Mouse (Mus musculus) MEL (cell line): ENCODE data around the gene Gm20388.

Source experiments
- CHD1 ChIP-seq: IDR thresholded peaks from 2 replicates; pipeline ENCODE4 v1.6.1; 2012; ENCODE audit warnings: low read depth, mild to moderate bottlenecking, inconsistent platforms, low read length, improper control_type of control experiment
- CTCF ChIP-seq, 3 experiments: IDR thresholded peaks in 2 of 3; conservative IDR thresholded peaks in 1 of 3; 2 replicates each; pipeline ENCODE4 v1.5.1; 2011 to 2012; ENCODE audit warnings: low read length in 3 of 3, low read depth in 2 of 3, mild to moderate bottlenecking in 2 of 3, improper control_type of control experiment in 1 of 3, inconsistent platforms in 1 of 3, mixed read lengths in 1 of 3, moderate library complexity in 1 of 3; ENCODE audit not compliant: control insufficient read depth in 1 of 3, insufficient read depth in 1 of 3, poor library complexity in 1 of 3, severe bottlenecking in 1 of 3
- E2F4 ChIP-seq: IDR thresholded peaks from 2 replicates; pipeline ENCODE4 v1.6.1; 2011; ENCODE audit warnings: low read depth, low read length, improper control_type of control experiment, borderline replicate concordance
- EP300 ChIP-seq, 2 experiments: IDR thresholded peaks; 2 replicates each; pipeline ENCODE4 v1.6.1; 2011; ENCODE audit warnings: improper control_type of control experiment in 2 of 2, low read length in 2 of 2, low read depth in 1 of 2, mild to moderate bottlenecking in 1 of 2
- MAZ ChIP-seq: IDR thresholded peaks from 2 replicates; pipeline ENCODE4 v1.6.1; 2012; ENCODE audit warnings: low read depth, mild to moderate bottlenecking, inconsistent platforms, low read length, improper control_type of control experiment
- POLR2A ChIP-seq, 2 experiments: IDR thresholded peaks; 2 replicates each; pipeline ENCODE4 v1.6.1; 2011 to 2012; ENCODE audit warnings: low read length in 2 of 2, mild to moderate bottlenecking in 2 of 2, control low read depth in 1 of 2, improper control_type of control experiment in 1 of 2, low read depth in 1 of 2, moderate library complexity in 1 of 2; ENCODE audit not compliant: control insufficient read depth in 1 of 2, insufficient read depth in 1 of 2, poor library complexity in 1 of 2
- RAD21 ChIP-seq: IDR thresholded peaks from 2 replicates; pipeline ENCODE4 v1.6.1; 2011; ENCODE audit warnings: mild to moderate bottlenecking, low read depth, low read length, improper control_type of control experiment
- TAL1 ChIP-seq: IDR thresholded peaks from 2 replicates; pipeline ENCODE4 v1.6.1; 2012; ENCODE audit warnings: mild to moderate bottlenecking, inconsistent platforms, low read length, moderate library complexity, mixed read lengths
- ZC3H11A ChIP-seq: IDR thresholded peaks from 2 replicates; pipeline ENCODE4 v1.6.1; 2012; ENCODE audit warnings: low read depth, mild to moderate bottlenecking, inconsistent platforms, low read length, improper control_type of control experiment

DNA sequence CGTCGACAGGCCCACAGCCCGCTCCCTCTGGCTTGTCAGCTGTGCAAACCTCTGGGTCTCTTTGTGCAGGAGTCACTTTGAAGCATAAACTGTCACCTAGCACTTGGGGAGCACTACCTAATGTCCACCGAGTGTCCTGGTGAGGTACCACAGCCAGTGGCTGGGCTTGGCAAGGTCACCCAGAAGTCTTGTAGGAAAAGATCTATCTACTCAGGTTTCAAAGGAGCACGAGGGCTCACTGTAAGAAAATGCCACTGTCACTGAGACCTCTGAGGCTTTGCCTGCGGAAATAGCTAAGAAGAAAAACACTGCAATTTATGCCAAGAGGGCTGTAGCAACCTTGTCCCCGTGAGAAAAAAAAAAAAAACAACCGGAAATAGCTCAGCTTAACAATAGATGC lies 4165.3 kb downstream of the Gm20388 start:
- TF ChIP-seq E2F4 (no peak), TAL1 (no peak), CTCF (IDR thresholded peaks at IDR 0.05 in 2 of 3, conservative IDR thresholded peaks at IDR 0.05 in 1 of 3; ENCODE audit: control insufficient read depth in 1 of 3, insufficient read depth in 1 of 3, low read depth in 2 of 3, low read length in 3 of 3, poor library complexity in 1 of 3, severe bottlenecking in 1 of 3) (no peak), CHD1 (no peak), POLR2A (IDR thresholded peaks at IDR 0.05; ENCODE audit: control insufficient read depth in 1 of 2, insufficient read depth in 1 of 2, low read depth in 1 of 2, low read length in 2 of 2, poor library complexity in 1 of 2) (no peak), EP300 (IDR thresholded peaks at IDR 0.05; ENCODE audit: low read depth in 1 of 2, low read length in 2 of 2) (no peak), MAZ (no peak), ZC3H11A (no peak), RAD21 (no peak)
